Mouse (Mus musculus): ENCODE results near the gene Dmgdh.

Dmgdh gene

GRCm38 (mm10) chr13:93674131-93674561 lies at the start of gene Dmgdh, which contains the start of gene Bhmt2:
Gene Dmgdh, plus strand, starts transcription at chr13:93674433.
Gene Bhmt2, minus strand, starts transcription at chr13:93674302.
- no peak for DNase-seq (ENCODE audit: low read depth)

GRCm38 (mm10) chr13:93628861-93629260 lies 45.4 kb upstream of the Dmgdh start:
- no peak for DNase-seq (ENCODE audit: low read depth)

- no peak for DNase-seq (ENCODE audit: low read depth)
Measured at GRCm38 (mm10) chr13:93630941-93631705, 43.1 kb upstream of the Dmgdh start.

GRCm38 (mm10) chr13:93632927-93633326 lies 41.3 kb upstream of the Dmgdh start:
- no peak for DNase-seq (ENCODE audit: low read depth)

GRCm38 (mm10) chr13:93636561-93636960 lies 37.7 kb upstream of the Dmgdh start:
- no peak for DNase-seq (ENCODE audit: low read depth)

GRCm38 (mm10) chr13:93637282-93638245 lies 36.7 kb upstream of the Dmgdh start, which contains the start of gene Bhmt:
Gene Bhmt, minus strand, starts transcription at chr13:93637961.
- no peak for DNase-seq (ENCODE audit: low read depth)

- no peak for DNase-seq (ENCODE audit: low read depth)
Measured at GRCm38 (mm10) chr13:93639636-93640035, 34.6 kb upstream of the Dmgdh start.

- DNase-seq (ENCODE audit: low read depth): no peak
Measured at GRCm38 (mm10) chr13:93648387-93649130, 25.7 kb upstream of the Dmgdh start.

GRCm38 (mm10) chr13:93653382-93653781 lies 20.9 kb upstream of the Dmgdh start:
- DNase-seq (ENCODE audit: low read depth): no peak

GRCm38 (mm10) chr13:93657941-93658340 lies 16.3 kb upstream of the Dmgdh start:
- DNase-seq (ENCODE audit: low read depth): no peak

- DNase-seq (ENCODE audit: low read depth): no peak
Measured at GRCm38 (mm10) chr13:93667586-93667985, 6.6 kb upstream of the Dmgdh start.

GRCm38 (mm10) chr13:93672371-93672770 lies 1.9 kb upstream of the Dmgdh start:
- no peak for DNase-seq (ENCODE audit: low read depth)

GRCm38 (mm10) chr13:93673296-93673695 lies 937 bp upstream of the Dmgdh start:
- no peak for DNase-seq (ENCODE audit: low read depth)

GRCm38 (mm10) chr13:93676864-93677263 lies 2.6 kb downstream of the Dmgdh start:
- DNase-seq (ENCODE audit: low read depth): no peak

- peak; percentile 76 for DNase-seq (ENCODE audit: low read depth)
Measured at GRCm38 (mm10) chr13:93683336-93683735, 9.1 kb downstream of the Dmgdh start.

- DNase-seq (ENCODE audit: low read depth): no peak
Measured at GRCm38 (mm10) chr13:93685226-93685625, 11.0 kb downstream of the Dmgdh start.

- no peak for DNase-seq (ENCODE audit: low read depth)
Measured at GRCm38 (mm10) chr13:93687321-93687720, 13.1 kb downstream of the Dmgdh start.

- DNase-seq (ENCODE audit: low read depth): no peak
Measured at GRCm38 (mm10) chr13:93689566-93689965, 15.3 kb downstream of the Dmgdh start.

GRCm38 (mm10) chr13:93690821-93691220 lies 16.6 kb downstream of the Dmgdh start:
- DNase-seq (ENCODE audit: low read depth): no peak

GRCm38 (mm10) chr13:93698866-93699265 lies 24.6 kb downstream of the Dmgdh start:
- no peak for DNase-seq (ENCODE audit: low read depth)

- no peak for DNase-seq (ENCODE audit: low read depth)
Measured at GRCm38 (mm10) chr13:93705697-93706096, 31.5 kb downstream of the Dmgdh start.

- no peak for DNase-seq (ENCODE audit: low read depth)
Measured at GRCm38 (mm10) chr13:93707271-93707670, 33.0 kb downstream of the Dmgdh start.

All from 416B (cell line).